Mouse (Mus musculus): ENCODE measurements around the gene Epn1.

DNA sequence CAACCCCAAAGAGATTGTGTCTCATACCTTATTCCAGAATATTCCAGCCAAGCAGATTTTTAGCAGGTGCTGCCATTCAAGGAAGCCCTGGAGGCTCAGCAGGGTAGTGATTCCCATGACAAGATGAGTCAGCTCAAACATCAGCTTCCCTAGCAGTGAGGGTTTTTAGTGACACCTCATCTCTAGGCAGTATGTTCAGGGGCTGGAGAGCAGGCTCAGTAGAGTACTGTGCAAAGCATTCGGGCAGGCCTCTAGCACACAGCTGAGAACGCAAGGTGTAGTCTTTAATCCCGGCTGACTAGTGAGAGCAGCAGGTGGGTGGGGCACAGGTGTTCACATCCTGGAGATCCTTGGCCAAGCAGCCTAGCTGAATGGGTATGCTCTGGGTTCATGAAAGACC, 19.8 kb downstream of the Epn1 start:
- TF ChIP-seq CTCF (conservative IDR thresholded peaks at IDR 0.05 in 1 of 2, IDR thresholded peaks at IDR 0.05 in 1 of 2; ENCODE audit: low read depth in 2 of 2, low read length in 2 of 2) (no peak), E2F4 (IDR thresholded peaks at IDR 0.05; ENCODE audit: insufficient replicate concordance, low read depth, low read length) (no peak), EP300 (IDR thresholded peaks at IDR 0.05; ENCODE audit: low read length) (no peak), POLR2A (IDR thresholded peaks at IDR 0.05; ENCODE audit: low read depth, low read length) (no peak), MXI1 (IDR thresholded peaks at IDR 0.05; ENCODE audit: low read depth, low read length) (no peak), GABPA (IDR thresholded peaks at IDR 0.05; ENCODE audit: insufficient replicate concordance, low read depth, low read length) (no peak), UBTF (IDR thresholded peaks at IDR 0.05; ENCODE audit: low read depth, low read length) (no peak), RCOR1 (conservative IDR thresholded peaks at IDR 0.05; ENCODE audit: low read depth, low read length) (no peak), ZC3H11A (IDR thresholded peaks at IDR 0.05; ENCODE audit: low read depth, low read length) (no peak)
